Mouse (Mus musculus): ENCODE measurements around the gene Prdm12. TPM values are rescaled to one million over a fixed set of nuclear protein-coding genes. Genes with fewer than 3 reads are reported as not detected.

Gene Prdm12
- polyA plus RNA-seq, 1 experiment from 2014 or later = not detected

- Histone ChIP-seq H3K4me3 (ENCODE audit: low read depth, low read length) (peak overlapping the region; percentile 10; the same call in 1 of the 2 replicates), H3K9ac (replicated peaks; ENCODE audit: low read depth) (no peak overlapping the region), H3K4me1 (ENCODE audit: insufficient read depth, low read depth, low read length) (0 out of 2 replicates have a peak, but pooled peaks cover 2% of the 10 kb centered on the region), H3K9me3 (ENCODE audit: low read length) (no peaks in the 10 kb centered on the region), H3K27me3 (replicated peaks; ENCODE audit: insufficient read depth, low read length) (peaks cover 86% of the 10 kb centered on the region), H3K27ac (ENCODE audit: low read length) (no peak overlapping the region), H3K4me2 (replicated peaks; ENCODE audit: low read depth, low read length) (0 out of 2 replicates have a peak overlapping the region, but pooled peaks have one; percentile 8), H3K36me3 (ENCODE audit: insufficient read depth, low read length) (no peaks in the 10 kb centered on the region)
- ATAC-seq (no peak), DNase-seq (ENCODE audit: low spot score) (no peak)
- TF ChIP-seq EP300 (IDR thresholded peaks at IDR 0.05) (no peak), CTCF (IDR thresholded peaks at IDR 0.05) (no peak)
- 4% methylated on average over 47 of the region's 48 CpGs for WGBS
These were observed 1.0 kb downstream of the Prdm12 start for GRCm38 (mm10) chr2:31640609-31641507.

GRCm38 (mm10) chr2:31641508-31641830, 1.6 kb downstream of the Prdm12 start:
- no peak overlapping the region for H3K9ac ChIP-seq (replicated peaks; ENCODE audit: low read depth)
- peaks cover 81% of the 10 kb centered on the region for H3K27me3 ChIP-seq (replicated peaks; ENCODE audit: insufficient read depth, low read length)
- DNase-seq (ENCODE audit: low spot score) (no peak), ATAC-seq (no peak)
- TF ChIP-seq CTCF (IDR thresholded peaks at IDR 0.05) = no peak
- TF ChIP-seq EP300 (IDR thresholded peaks at IDR 0.05) = no peak
- no peaks in the 10 kb centered on the region for H3K36me3 ChIP-seq (ENCODE audit: insufficient read depth, low read length)
- H3K4me2 ChIP-seq (replicated peaks; ENCODE audit: low read depth, low read length) = no peak overlapping the region
- no peaks in the 10 kb centered on the region for H3K9me3 ChIP-seq (ENCODE audit: low read length)
- no peak overlapping the region; the same call in 1 of the 2 replicates for H3K4me3 ChIP-seq (ENCODE audit: low read depth, low read length)
- no peak overlapping the region for H3K27ac ChIP-seq (ENCODE audit: low read length)
- no peaks in the 10 kb centered on the region for H3K4me1 ChIP-seq (ENCODE audit: insufficient read depth, low read depth, low read length)
- WGBS = 2% methylated on average over 11 of the region's 11 CpGs

GRCm38 (mm10) chr2:31641929-31642328, 2.1 kb downstream of the Prdm12 start:
- Histone ChIP-seq H3K4me3 (ENCODE audit: low read depth, low read length) (no peak overlapping the region), H3K27me3 (replicated peaks; ENCODE audit: insufficient read depth, low read length) (peaks cover 82% of the 10 kb centered on the region)
- WGBS = 3% methylated on average over 18 of the region's 18 CpGs

GRCm38 (mm10) chr2:31653971-31654853, 14.4 kb downstream of the Prdm12 start:
- H3K36me3 ChIP-seq (ENCODE audit: insufficient read depth, low read length) = no peaks in the 10 kb centered on the region
- DNase-seq (ENCODE audit: low spot score) (no peak), ATAC-seq (0 out of 2 replicates have a peak, but pooled peaks have one; percentile 16)
- no peak overlapping the region for H3K9ac ChIP-seq (replicated peaks; ENCODE audit: low read depth)
- H3K4me3 ChIP-seq (ENCODE audit: low read depth, low read length) = peak overlapping the region; percentile 35
- TF ChIP-seq CTCF (IDR thresholded peaks at IDR 0.05) (no peak), EP300 (IDR thresholded peaks at IDR 0.05) (no peak)
- no peaks in the 10 kb centered on the region for H3K9me3 ChIP-seq (ENCODE audit: low read length)
- peak overlapping the region; percentile 73 for H3K4me2 ChIP-seq (replicated peaks; ENCODE audit: low read depth, low read length)
- no peaks in the 10 kb centered on the region for H3K4me1 ChIP-seq (ENCODE audit: insufficient read depth, low read depth, low read length)
- H3K27ac ChIP-seq (ENCODE audit: low read length) = no peak overlapping the region
- peaks cover 41% of the 10 kb centered on the region for H3K27me3 ChIP-seq (replicated peaks; ENCODE audit: insufficient read depth, low read length)
- 1% methylated on average over 90 of the region's 109 CpGs for WGBS

More at GRCm38 (mm10) chr2:31641929-31642328, 2.1 kb downstream of the Prdm12 start:
- Histone ChIP-seq H3K36me3 (ENCODE audit: insufficient read depth, low read length) (no peaks in the 10 kb centered on the region), H3K9me3 (ENCODE audit: low read length) (no peaks in the 10 kb centered on the region), H3K27ac (ENCODE audit: low read length) (no peak overlapping the region), H3K9ac (replicated peaks; ENCODE audit: low read depth) (no peak overlapping the region), H3K4me1 (ENCODE audit: insufficient read depth, low read depth, low read length) (no peaks in the 10 kb centered on the region), H3K4me2 (replicated peaks; ENCODE audit: low read depth, low read length) (no peak overlapping the region)
- ATAC-seq (no peak), DNase-seq (ENCODE audit: low spot score) (no peak)
- TF ChIP-seq EP300 (IDR thresholded peaks at IDR 0.05) (no peak), CTCF (IDR thresholded peaks at IDR 0.05) (no peak)

- peak; percentile 50 for DNase-seq (ENCODE audit: low spot score)
These were observed 15.2 kb downstream of the Prdm12 start for GRCm38 (mm10) chr2:31654854-31655559.

More at GRCm38 (mm10) chr2:31654854-31655559, 15.2 kb downstream of the Prdm12 start:
- Histone ChIP-seq H3K36me3 (ENCODE audit: insufficient read depth, low read length) (no peaks in the 10 kb centered on the region), H3K9ac (replicated peaks; ENCODE audit: low read depth) (no peak overlapping the region), H3K9me3 (ENCODE audit: low read length) (no peaks in the 10 kb centered on the region), H3K4me1 (ENCODE audit: insufficient read depth, low read depth, low read length) (no peaks in the 10 kb centered on the region), H3K4me2 (replicated peaks; ENCODE audit: low read depth, low read length) (no peak overlapping the region), H3K27ac (ENCODE audit: low read length) (no peak overlapping the region), H3K4me3 (ENCODE audit: low read depth, low read length) (no peak overlapping the region), H3K27me3 (replicated peaks; ENCODE audit: insufficient read depth, low read length) (peaks cover 33% of the 10 kb centered on the region)
- no peak for ATAC-seq
- peak; percentile 65 for TF ChIP-seq CTCF (IDR thresholded peaks at IDR 0.05)
- no peak for TF ChIP-seq EP300 (IDR thresholded peaks at IDR 0.05)
- WGBS = 4% methylated on average over 22 of the region's 22 CpGs

All from lung, postnatal 0 days (tissue).